Mouse (Mus musculus): Measurements from ENCODE around the gene Tgfbi. TPM values are rescaled to one million over a fixed set of nuclear protein-coding genes. Genes with fewer than 3 reads are reported as not detected.
A peak's percentile ranks its signal among the peaks of the same experiment; 100 is the strongest.

Tgfbi gene
- polyA plus RNA-seq, 1 experiment from 2014 or later, result 2.7 TPM

- DNase-seq, result no peak
- ATAC-seq (ENCODE audit: low FRiP score, low TSS enrichment), result no peak
- Histone ChIP-seq H3K27me3 (ENCODE audit: control insufficient read depth, insufficient read depth, low read length) (no peaks in the 10 kb centered on the region), H3K36me3 (ENCODE audit: control insufficient read depth, insufficient read depth, low read length) (no peaks in the 10 kb centered on the region), H3K4me2 (ENCODE audit: low read length) (no peak overlapping the region), H3K4me3 (replicated peaks; ENCODE audit: low read depth, low read length) (no peak overlapping the region), H3K4me1 (ENCODE audit: control insufficient read depth, insufficient read depth, low read length) (peaks cover 13% of the 10 kb centered on the region), H3K9ac (replicated peaks; ENCODE audit: low read length) (no peak overlapping the region), H3K27ac (replicated peaks; ENCODE audit: low read depth, low read length) (no peak overlapping the region), H3K9me3 (ENCODE audit: control insufficient read depth, low read length) (no peaks in the 10 kb centered on the region)
- 83% methylated on average over 5 of the region's 5 CpGs for WGBS
Observed at GRCm38 (mm10) chr13:56580450-56580849, 28.9 kb upstream of the Tgfbi start.

GRCm38 (mm10) chr13:56581512-56581911, 27.8 kb upstream of the Tgfbi start:
- no peaks in the 10 kb centered on the region for H3K27me3 ChIP-seq (ENCODE audit: control insufficient read depth, insufficient read depth, low read length)
- DNase-seq, result peak; percentile 37
- H3K4me1 ChIP-seq (ENCODE audit: control insufficient read depth, insufficient read depth, low read length), result peaks cover 13% of the 10 kb centered on the region
- H3K9ac ChIP-seq (replicated peaks; ENCODE audit: low read length), result no peak overlapping the region
- H3K4me2 ChIP-seq (ENCODE audit: low read length), result no peak overlapping the region
- no peaks in the 10 kb centered on the region for H3K9me3 ChIP-seq (ENCODE audit: control insufficient read depth, low read length)
- no peak overlapping the region for H3K4me3 ChIP-seq (replicated peaks; ENCODE audit: low read depth, low read length)
- WGBS, result 0% methylated on average over 3 of the region's 3 CpGs
- ATAC-seq (ENCODE audit: low FRiP score, low TSS enrichment), result peak; percentile 27; the same call in 1 of the 2 replicates
- peak overlapping the region; percentile 52; the same call in 1 of the 2 replicates for H3K27ac ChIP-seq (replicated peaks; ENCODE audit: low read depth, low read length)
- no peaks in the 10 kb centered on the region for H3K36me3 ChIP-seq (ENCODE audit: control insufficient read depth, insufficient read depth, low read length)

- H3K27ac ChIP-seq (replicated peaks; ENCODE audit: low read depth, low read length), result peak overlapping the region; percentile 70
- peak; percentile 66 for DNase-seq
- H3K36me3 ChIP-seq (ENCODE audit: control insufficient read depth, insufficient read depth, low read length), result no peaks in the 10 kb centered on the region
- H3K9ac ChIP-seq (replicated peaks; ENCODE audit: low read length), result peak overlapping the region; percentile 42; the same call in 1 of the 2 replicates
- ATAC-seq (ENCODE audit: low FRiP score, low TSS enrichment), result peak; percentile 87
- H3K4me2 ChIP-seq (ENCODE audit: low read length), result peak overlapping the region; percentile 38
- peaks cover 13% of the 10 kb centered on the region for H3K4me1 ChIP-seq (ENCODE audit: control insufficient read depth, insufficient read depth, low read length)
- H3K4me3 ChIP-seq (replicated peaks; ENCODE audit: low read depth, low read length), result no peak overlapping the region
- H3K9me3 ChIP-seq (ENCODE audit: control insufficient read depth, low read length), result no peaks in the 10 kb centered on the region
- H3K27me3 ChIP-seq (ENCODE audit: control insufficient read depth, insufficient read depth, low read length), result no peaks in the 10 kb centered on the region
- under 1% methylated on average over 6 of the region's 6 CpGs for WGBS
Observed at GRCm38 (mm10) chr13:56581961-56582434, 27.3 kb upstream of the Tgfbi start.

- Histone ChIP-seq H3K4me2 (ENCODE audit: low read length) (no peak overlapping the region), H3K9me3 (ENCODE audit: control insufficient read depth, low read length) (no peaks in the 10 kb centered on the region), H3K27me3 (ENCODE audit: control insufficient read depth, insufficient read depth, low read length) (no peaks in the 10 kb centered on the region), H3K4me3 (replicated peaks; ENCODE audit: low read depth, low read length) (no peak overlapping the region), H3K27ac (replicated peaks; ENCODE audit: low read depth, low read length) (0 out of 2 replicates have a peak overlapping the region, but pooled peaks have one; percentile 20), H3K36me3 (ENCODE audit: control insufficient read depth, insufficient read depth, low read length) (no peaks in the 10 kb centered on the region), H3K9ac (replicated peaks; ENCODE audit: low read length) (no peak overlapping the region), H3K4me1 (ENCODE audit: control insufficient read depth, insufficient read depth, low read length) (peaks cover 13% of the 10 kb centered on the region)
- ATAC-seq (ENCODE audit: low FRiP score, low TSS enrichment) (no peak), DNase-seq (peak; percentile 26)
- 15% methylated on average over 3 of the region's 3 CpGs for WGBS
Observed at GRCm38 (mm10) chr13:56582720-56583119, 26.6 kb upstream of the Tgfbi start.

- H3K9me3 ChIP-seq (ENCODE audit: control insufficient read depth, low read length), result no peaks in the 10 kb centered on the region
- ATAC-seq (ENCODE audit: low FRiP score, low TSS enrichment) (no peak), DNase-seq (no peak)
- H3K36me3 ChIP-seq (ENCODE audit: control insufficient read depth, insufficient read depth, low read length), result no peaks in the 10 kb centered on the region
- H3K27ac ChIP-seq (replicated peaks; ENCODE audit: low read depth, low read length), result no peak overlapping the region
- H3K9ac ChIP-seq (replicated peaks; ENCODE audit: low read length), result no peak overlapping the region
- 91% methylated on average over 3 of the region's 3 CpGs for WGBS
- no peak overlapping the region for H3K4me3 ChIP-seq (replicated peaks; ENCODE audit: low read depth, low read length)
- no peak overlapping the region for H3K4me2 ChIP-seq (ENCODE audit: low read length)
- H3K27me3 ChIP-seq (ENCODE audit: control insufficient read depth, insufficient read depth, low read length), result no peaks in the 10 kb centered on the region
- H3K4me1 ChIP-seq (ENCODE audit: control insufficient read depth, insufficient read depth, low read length), result peaks cover 13% of the 10 kb centered on the region
Observed at GRCm38 (mm10) chr13:56586046-56586445, 23.3 kb upstream of the Tgfbi start.

GRCm38 (mm10) chr13:56588454-56589117, 20.7 kb upstream of the Tgfbi start:
- H3K36me3 ChIP-seq (ENCODE audit: control insufficient read depth, insufficient read depth, low read length), result no peaks in the 10 kb centered on the region
- no peak overlapping the region for H3K9ac ChIP-seq (replicated peaks; ENCODE audit: low read length)
- 81% methylated on average over 14 of the region's 14 CpGs for WGBS
- no peak overlapping the region for H3K4me2 ChIP-seq (ENCODE audit: low read length)
- ATAC-seq (ENCODE audit: low FRiP score, low TSS enrichment) (no peak), DNase-seq (no peak)
- no peak overlapping the region for H3K27ac ChIP-seq (replicated peaks; ENCODE audit: low read depth, low read length)
- no peaks in the 10 kb centered on the region for H3K27me3 ChIP-seq (ENCODE audit: control insufficient read depth, insufficient read depth, low read length)
- H3K4me1 ChIP-seq (ENCODE audit: control insufficient read depth, insufficient read depth, low read length), result no peaks in the 10 kb centered on the region
- H3K9me3 ChIP-seq (ENCODE audit: control insufficient read depth, low read length), result no peaks in the 10 kb centered on the region
- no peak overlapping the region for H3K4me3 ChIP-seq (replicated peaks; ENCODE audit: low read depth, low read length)

- no peak overlapping the region for H3K4me3 ChIP-seq (replicated peaks; ENCODE audit: low read depth, low read length)
- H3K9me3 ChIP-seq (ENCODE audit: control insufficient read depth, low read length), result no peaks in the 10 kb centered on the region
- DNase-seq (no peak), ATAC-seq (ENCODE audit: low FRiP score, low TSS enrichment) (no peak)
- no peaks in the 10 kb centered on the region for H3K4me1 ChIP-seq (ENCODE audit: control insufficient read depth, insufficient read depth, low read length)
- no peaks in the 10 kb centered on the region for H3K27me3 ChIP-seq (ENCODE audit: control insufficient read depth, insufficient read depth, low read length)
- no peak overlapping the region for H3K27ac ChIP-seq (replicated peaks; ENCODE audit: low read depth, low read length)
- 82% methylated on average over 5 of the region's 5 CpGs for WGBS
- H3K9ac ChIP-seq (replicated peaks; ENCODE audit: low read length), result no peak overlapping the region
- H3K4me2 ChIP-seq (ENCODE audit: low read length), result no peak overlapping the region
- no peaks in the 10 kb centered on the region for H3K36me3 ChIP-seq (ENCODE audit: control insufficient read depth, insufficient read depth, low read length)
Observed at GRCm38 (mm10) chr13:56590202-56590601, 19.1 kb upstream of the Tgfbi start.

GRCm38 (mm10) chr13:56591191-56591590, 18.1 kb upstream of the Tgfbi start:
- WGBS, result 97% methylated on average over 8 of the region's 8 CpGs
- DNase-seq (no peak), ATAC-seq (ENCODE audit: low FRiP score, low TSS enrichment) (no peak)

GRCm38 (mm10) chr13:56591939-56592338, 17.4 kb upstream of the Tgfbi start:
- 78% methylated on average over 2 of the region's 2 CpGs for WGBS
- no peak for ATAC-seq (ENCODE audit: low FRiP score, low TSS enrichment)
- no peaks in the 10 kb centered on the region for H3K36me3 ChIP-seq (ENCODE audit: control insufficient read depth, insufficient read depth, low read length)
- DNase-seq, result no peak
- no peaks in the 10 kb centered on the region for H3K27me3 ChIP-seq (ENCODE audit: control insufficient read depth, insufficient read depth, low read length)
- H3K9ac ChIP-seq (replicated peaks; ENCODE audit: low read length), result no peak overlapping the region
- no peak overlapping the region for H3K4me3 ChIP-seq (replicated peaks; ENCODE audit: low read depth, low read length)
- H3K9me3 ChIP-seq (ENCODE audit: control insufficient read depth, low read length), result no peaks in the 10 kb centered on the region
- no peak overlapping the region for H3K27ac ChIP-seq (replicated peaks; ENCODE audit: low read depth, low read length)
- H3K4me1 ChIP-seq (ENCODE audit: control insufficient read depth, insufficient read depth, low read length), result no peaks in the 10 kb centered on the region
- H3K4me2 ChIP-seq (ENCODE audit: low read length), result no peak overlapping the region

More at GRCm38 (mm10) chr13:56591191-56591590, 18.1 kb upstream of the Tgfbi start:
- Histone ChIP-seq H3K4me1 (ENCODE audit: control insufficient read depth, insufficient read depth, low read length) (no peaks in the 10 kb centered on the region), H3K9me3 (ENCODE audit: control insufficient read depth, low read length) (no peaks in the 10 kb centered on the region), H3K4me2 (ENCODE audit: low read length) (no peak overlapping the region), H3K9ac (replicated peaks; ENCODE audit: low read length) (no peak overlapping the region), H3K36me3 (ENCODE audit: control insufficient read depth, insufficient read depth, low read length) (no peaks in the 10 kb centered on the region), H3K27me3 (ENCODE audit: control insufficient read depth, insufficient read depth, low read length) (no peaks in the 10 kb centered on the region), H3K4me3 (replicated peaks; ENCODE audit: low read depth, low read length) (no peak overlapping the region), H3K27ac (replicated peaks; ENCODE audit: low read depth, low read length) (no peak overlapping the region)
